Mouse (Mus musculus) 416B (cell line): ENCODE measurements at regions not wholly inside any gene's neighbourhood (a gene's known extent, or its start where the extent isn't known, plus 50 kb on each side); places are given as distances from the start of the nearest gene placed in this dataset.

ENCODE experiments used
- DNase-seq: peaks from one replicate; pipeline ENCODE4 v3.0.0; 2011; ENCODE audit warnings: low read depth

GRCm38 (mm10) chr1:57272593-57272992, 104.8 kb upstream of the 1700066M21Rik start:
- no peak for DNase-seq

- no peak for DNase-seq
Observed at GRCm38 (mm10) chr1:57281549-57281948, 95.9 kb upstream of the 1700066M21Rik start.

- DNase-seq, result no peak
Observed at GRCm38 (mm10) chr1:57296186-57296585, 81.2 kb upstream of the 1700066M21Rik start.

- no peak for DNase-seq
Observed at GRCm38 (mm10) chr1:57298557-57298956, 78.9 kb upstream of the 1700066M21Rik start.

GRCm38 (mm10) chr1:57301260-57301979, 76.0 kb upstream of the 1700066M21Rik start:
- DNase-seq, result no peak

- no peak for DNase-seq
Observed at GRCm38 (mm10) chr1:57301980-57302331, 75.5 kb upstream of the 1700066M21Rik start.

GRCm38 (mm10) chr1:57304757-57305156, 72.7 kb upstream of the 1700066M21Rik start:
- no peak for DNase-seq

GRCm38 (mm10) chr1:57322535-57322934, 54.9 kb upstream of the 1700066M21Rik start:
- DNase-seq, result no peak

GRCm38 (mm10) chr1:57323118-57323517, 54.3 kb upstream of the 1700066M21Rik start:
- DNase-seq, result no peak

GRCm38 (mm10) chr1:57325585-57326165, 51.7 kb upstream of the 1700066M21Rik start:
- no peak for DNase-seq
